ENCODE assay signal across 35 mouse cellular contexts in the genomic region with DNA sequence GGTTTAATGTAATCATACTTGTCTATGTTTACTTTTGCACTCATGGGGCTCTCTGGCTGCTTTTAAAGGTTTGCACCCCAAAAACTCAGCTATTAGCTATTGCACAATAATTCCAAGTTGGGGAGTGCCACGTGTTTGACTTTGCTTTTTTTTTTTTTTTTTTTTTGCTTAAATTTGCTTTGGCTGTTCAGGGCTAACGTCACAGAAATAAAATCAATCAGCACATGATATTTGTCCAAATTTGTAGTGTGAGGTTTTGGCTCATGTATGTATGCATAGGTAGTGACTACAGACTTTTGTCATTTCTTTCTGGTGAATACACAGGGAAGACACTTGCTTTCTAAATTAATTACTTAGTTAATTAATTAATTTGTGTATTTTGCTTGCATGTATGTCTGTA.
"Had no signal": no experiment of that assay in that cellular context is flagged by ENCODE, and none has a peak within 500 bp of the region (broad histone marks: within the 10 kb centered on the region; RNA-seq: fewer than 3 reads in every experiment).

No protein-coding gene starts in this region.

- H3K36me3 ChIP-seq: heart, embryonic 15.5 days; hindbrain, embryonic 10.5 days; hindbrain, embryonic 12.5 days; hindbrain, embryonic 13.5 days; hindbrain, embryonic 15.5 days; intestine, embryonic 15.5 days; kidney, embryonic 15.5 days had no signal

- H3K27me3 ChIP-seq: heart, embryonic 12.5 days; heart, embryonic 13.5 days; heart, embryonic 15.5 days; hindbrain, embryonic 12.5 days; hindbrain, embryonic 13.5 days; hindbrain, embryonic 15.5 days; intestine, embryonic 15.5 days; kidney, embryonic 15.5 days had no signal

- ATAC-seq: hindbrain, embryonic 16.5 days; hindbrain, postnatal 0 days; inflammation-experienced regulatory T-cells, adult 6 months; intestine, embryonic 15.5 days; intestine, embryonic 16.5 days; intestine, postnatal 0 days had no signal

- H3K9ac ChIP-seq: heart, embryonic 12.5 days; heart, embryonic 13.5 days; heart, embryonic 15.5 days; hindbrain, embryonic 12.5 days; hindbrain, embryonic 13.5 days; hindbrain, embryonic 14.5 days; hindbrain, embryonic 15.5 days; intestine, embryonic 15.5 days; kidney, embryonic 15.5 days had no signal

- H3K4me3 ChIP-seq: heart, embryonic 10.5 days; heart, embryonic 12.5 days; heart, embryonic 13.5 days; heart, embryonic 15.5 days; hindbrain, embryonic 10.5 days; hindbrain, embryonic 12.5 days; hindbrain, embryonic 13.5 days; hindbrain, embryonic 15.5 days; intestine, embryonic 15.5 days; kidney, embryonic 15.5 days; layer of hippocampus, adult 2 months had no signal

- H3K4me1 ChIP-seq: hindbrain, embryonic 10.5 days; hindbrain, embryonic 12.5 days; hindbrain, embryonic 13.5 days; hindbrain, embryonic 15.5 days; intestine, embryonic 15.5 days; kidney, embryonic 15.5 days had no signal

- H3K27ac ChIP-seq: heart, embryonic 10.5 days; heart, embryonic 13.5 days; heart, embryonic 15.5 days; hindbrain, embryonic 10.5 days; hindbrain, embryonic 12.5 days; hindbrain, embryonic 13.5 days; hindbrain, embryonic 14.5 days; hindbrain, embryonic 15.5 days; hindbrain, postnatal 0 days; intestine, embryonic 15.5 days; kidney, embryonic 15.5 days; kidney, postnatal 0 days; layer of hippocampus, adult 2 months had no signal

- DNase-seq: heart, postnatal 10 days; heart, postnatal 14 days; heart, postnatal 36 days; heart, postnatal 4 days; kidney, adult 11 months; kidney, adult 18-20 months; kidney, adult 2 months; kidney, adult 8-10 months; kidney, adult 9 months; kidney, postnatal 10 days; kidney, postnatal 14 days; kidney, postnatal 25 days; kidney, postnatal 36 days; kidney, postnatal 4 days; layer of hippocampus, adult 9-11 months; layer of hippocampus, postnatal 36 days had no signal

- H3K4me2 ChIP-seq: heart, embryonic 11.5 days; heart, embryonic 12.5 days; heart, embryonic 13.5 days; heart, embryonic 15.5 days; hindbrain, embryonic 12.5 days; hindbrain, embryonic 13.5 days; hindbrain, embryonic 14.5 days; hindbrain, embryonic 15.5 days; intestine, embryonic 15.5 days; kidney, embryonic 15.5 days had no signal

- H3K9me3 ChIP-seq: heart, embryonic 13.5 days; heart, embryonic 15.5 days; hindbrain, embryonic 10.5 days; hindbrain, embryonic 12.5 days; hindbrain, embryonic 13.5 days; hindbrain, embryonic 15.5 days; intestine, embryonic 15.5 days; kidney, embryonic 15.5 days had no signal
